Mouse (Mus musculus) G1E (cell line): ENCODE data around the gene AA467197.

Experiments used
- CTCF ChIP-seq: IDR thresholded peaks from 2 replicates; pipeline ENCODE4 v1.5.1; 2012; ENCODE audit warnings: low read depth, low read length, inconsistent platforms, mixed read lengths
- GATA1 ChIP-seq: IDR thresholded peaks from 2 replicates; pipeline ENCODE4 v1.6.1; 2012; ENCODE audit warnings: borderline replicate concordance, low read length, inconsistent platforms, mixed read lengths
- POLR2AphosphoS5 ChIP-seq: IDR thresholded peaks from 2 replicates; pipeline ENCODE4 v1.6.1; 2012; ENCODE audit warnings: low read depth, low read length, inconsistent platforms; ENCODE audit not compliant: insufficient replicate concordance
- TAL1 ChIP-seq: conservative IDR thresholded peaks from 2 replicates; pipeline ENCODE4 v1.6.1; 2012; ENCODE audit warnings: low read depth, low read length, inconsistent platforms, mixed read lengths

DNA sequence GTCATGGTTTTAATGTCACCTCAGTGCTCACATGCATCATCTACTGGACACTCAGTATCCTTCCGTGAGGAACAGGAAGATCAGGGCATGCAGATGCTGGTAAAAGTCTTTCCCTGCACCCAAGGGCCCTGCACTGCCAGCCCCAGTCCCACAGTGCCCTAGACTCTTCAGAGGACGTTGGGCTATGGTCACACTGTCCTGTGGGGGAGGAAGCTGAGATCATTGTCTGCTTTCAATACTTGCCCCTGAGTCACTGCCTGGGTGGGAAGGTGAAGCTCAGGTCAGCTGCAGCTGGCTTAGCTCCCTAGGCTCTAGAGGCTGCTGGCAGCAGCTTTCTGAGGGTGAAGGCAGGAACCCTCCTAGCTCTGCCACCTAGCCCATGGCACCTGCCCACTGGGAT, 19.3 kb downstream of the AA467197 start:
- no peak for TF ChIP-seq CTCF
- no peak for TF ChIP-seq GATA1
- no peak for TF ChIP-seq TAL1
- no peak for TF ChIP-seq POLR2AphosphoS5
